Mouse (Mus musculus) cerebellum, adult 9-11 months (tissue): ENCODE measurements around the gene Phldb1.
A peak's percentile ranks its signal among the peaks of the same experiment; 100 is the strongest.

Source experiments
- DNase-seq: peaks from one replicate; pipeline ENCODE4 v3.0.0; 2022

Phldb1 gene

GRCm38 (mm10) chr9:44726431-44727146 lies 8.4 kb downstream of the Phldb1 start:
- DNase-seq, result peak; percentile 18

- no peak for DNase-seq
These were observed 10.3 kb downstream of the Phldb1 start for GRCm38 (mm10) chr9:44724665-44725064.

GRCm38 (mm10) chr9:44724223-44724622 lies 10.8 kb downstream of the Phldb1 start:
- DNase-seq, result peak; percentile 60

- DNase-seq, result peak; percentile 52
These were observed 11.4 kb downstream of the Phldb1 start for GRCm38 (mm10) chr9:44723521-44724041.

GRCm38 (mm10) chr9:44723008-44723407 lies 12.0 kb downstream of the Phldb1 start:
- no peak for DNase-seq

GRCm38 (mm10) chr9:44722575-44722974 lies 12.4 kb downstream of the Phldb1 start:
- peak; percentile 41 for DNase-seq

- no peak for DNase-seq
These were observed 13.2 kb downstream of the Phldb1 start for GRCm38 (mm10) chr9:44721877-44722186.

- DNase-seq, result peak; percentile 96
These were observed 13.7 kb downstream of the Phldb1 start for GRCm38 (mm10) chr9:44721154-44721876.

- DNase-seq, result peak; percentile 83
These were observed 14.4 kb downstream of the Phldb1 start for GRCm38 (mm10) chr9:44720358-44721153.

- DNase-seq, result no peak
These were observed 15.2 kb downstream of the Phldb1 start for GRCm38 (mm10) chr9:44719632-44720357.

GRCm38 (mm10) chr9:44718937-44719631 lies 15.9 kb downstream of the Phldb1 start:
- DNase-seq, result peak; percentile 80

GRCm38 (mm10) chr9:44717822-44718242 lies 17.2 kb downstream of the Phldb1 start:
- peak; percentile 94 for DNase-seq

GRCm38 (mm10) chr9:44716997-44717821 lies 17.8 kb downstream of the Phldb1 start:
- DNase-seq, result no peak

- peak; percentile 54 for DNase-seq
These were observed 19.2 kb downstream of the Phldb1 start for GRCm38 (mm10) chr9:44715705-44716362.

- peak; percentile 81 for DNase-seq
These were observed 19.9 kb downstream of the Phldb1 start for GRCm38 (mm10) chr9:44715109-44715508.

- DNase-seq, result no peak
These were observed 21.4 kb downstream of the Phldb1 start for GRCm38 (mm10) chr9:44713574-44713973.

GRCm38 (mm10) chr9:44713080-44713479 lies 21.9 kb downstream of the Phldb1 start:
- DNase-seq, result no peak

- DNase-seq, result no peak
These were observed 23.4 kb downstream of the Phldb1 start for GRCm38 (mm10) chr9:44711602-44712001.

- DNase-seq, result no peak
These were observed 24.8 kb downstream of the Phldb1 start for GRCm38 (mm10) chr9:44710213-44710612.

GRCm38 (mm10) chr9:44709600-44709999 lies 25.4 kb downstream of the Phldb1 start:
- no peak for DNase-seq
